ENCODE assay signal across 9 mouse cellular contexts in genomic region chr6:8935705-8936104, GRCm38 (mm10). TPM values are rescaled to one million over a fixed set of nuclear protein-coding genes. Genes with fewer than 3 reads are reported as not detected.
DNase-seq lines count a peak whose midpoint lies in the region; ATAC-seq and TF ChIP-seq lines count a peak whose summit lies in the region.
"Had no signal": no experiment of that assay in that cellular context is flagged by ENCODE, and none has a peak within 500 bp of the region (broad histone marks: within the 10 kb centered on the region; RNA-seq: fewer than 3 reads in every experiment).

No protein-coding gene starts in this region.

- H3K27me3 ChIP-seq in midbrain, embryonic 11.5 days (ENCODE audit: control insufficient read depth, insufficient read depth, low read length): no peaks in the 10 kb centered on the region
- H3K27me3 ChIP-seq: limb, embryonic 15.5 days had no signal

- H3K4me2 ChIP-seq in midbrain, embryonic 11.5 days: peak overlapping the region; percentile 19; the same call in 1 of the 2 replicates
- H3K4me2 ChIP-seq: limb, embryonic 15.5 days had no signal

- WGBS in midbrain, embryonic 11.5 days: 22% methylated on average over 5 of the region's 5 CpGs

- peak; percentile 93 for ATAC-seq in frontal cortex, adult (ENCODE audit: low TSS enrichment)
- ATAC-seq in midbrain, embryonic 11.5 days (ENCODE audit: low FRiP score): peak; percentile 85

- intact Hi-C loops in gastrocnemius, adult 2 months (cut with DNase I): no loop called here
- intact Hi-C loops in gastrocnemius, postnatal 14 days (cut with DNase I; ENCODE audit: low total_unique reads): no loop called here

- H3K4me1 ChIP-seq in midbrain, embryonic 11.5 days (ENCODE audit: control insufficient read depth, insufficient read depth, low read length): no peaks in the 10 kb centered on the region

- TF ChIP-seq CTCF in gastrocnemius, adult 2 months (IDR thresholded peaks at IDR 0.05): peak; percentile 78

- H3K9ac ChIP-seq in midbrain, embryonic 11.5 days (ENCODE audit: low read length): no peak overlapping the region
- H3K9ac ChIP-seq: limb, embryonic 15.5 days had no signal

- no peak overlapping the region for H3K4me3 ChIP-seq in gastrocnemius, adult 2 months
- no peak overlapping the region for H3K4me3 ChIP-seq in midbrain, embryonic 11.5 days (ENCODE audit: low read depth, low read length)
- H3K4me3 ChIP-seq: limb, embryonic 15.5 days had no signal

- no peak overlapping the region for H3K27ac ChIP-seq in gastrocnemius, adult 2 months
- H3K27ac ChIP-seq in midbrain, embryonic 11.5 days (ENCODE audit: low read depth, low read length): no peak overlapping the region
- H3K27ac ChIP-seq: limb, embryonic 15.5 days had no signal

- H3K36me3 ChIP-seq in midbrain, embryonic 11.5 days (ENCODE audit: control insufficient read depth, insufficient read depth, low read length): no peaks in the 10 kb centered on the region
- H3K36me3 ChIP-seq: limb, embryonic 15.5 days had no signal

- no peak for DNase-seq in gastrocnemius, adult 2 months
- DNase-seq in gastrocnemius, postnatal 14 days: no peak
- DNase-seq in CD4-positive helper T cell, adult 2 months (ENCODE audit: low read depth, low spot score): peak; percentile 28
- DNase-seq in cerebellum, adult 18-20 months: peak; percentile 61 to 73
- peak; percentile 62 for DNase-seq in layer of hippocampus, adult 9-11 months
- peak; percentile 96 for DNase-seq in midbrain, embryonic 11.5 days (ENCODE audit: low spot score, missing footprints)
- DNase-seq in telencephalon, adult 2 months (ENCODE audit: low read depth, low spot score): peak; percentile 79

- no peaks in the 10 kb centered on the region for H3K9me3 ChIP-seq in midbrain, embryonic 11.5 days (ENCODE audit: control insufficient read depth, low read length)
- H3K9me3 ChIP-seq: limb, embryonic 15.5 days had no signal

RNA-seq across cellular contexts. Expression of gene Nxph1, which starts 12.5 kb away (rescaled TPM):
- not detected for total RNA-seq in gastrocnemius, adult 2 months (2021)
- not detected for total RNA-seq in gastrocnemius, postnatal 14 days (2021)
- polyA plus RNA-seq in midbrain, embryonic 11.5 days (2014; fragmentation: Nextera tagmentation; extraction: Ambion mirVana): 4.8 and 5.2 TPM in 2 replicates

Comparison
In these comparisons a context has a peak if more than half of its experiments do, and no peak if none do; other contexts are left out.
1. DNase-seq: peak in CD4-positive helper T cell, adult 2 months (single experiment), cerebellum, adult 18-20 months (2 of 2), layer of hippocampus, adult 9-11 months (single experiment), midbrain, embryonic 11.5 days (single experiment) and telencephalon, adult 2 months (single experiment); none in gastrocnemius, adult 2 months (single experiment) and gastrocnemius, postnatal 14 days (single experiment).